Mouse (Mus musculus) CH12.LX (cell line): ENCODE results near the gene Cdsn. TPM values are rescaled to one million over a fixed set of nuclear protein-coding genes. Genes with fewer than 3 reads are reported as not detected.

Experiments
- DNase-seq: peaks from one replicate; pipeline ENCODE4 v3.0.0-alpha.2; 2013; ENCODE audit errors: extremely low read depth
- H3K27ac ChIP-seq: 2 replicates; pipeline ENCODE4 v1.5.1; 2012; ENCODE audit warnings: low read depth, mild to moderate bottlenecking, control low read depth, moderate library complexity; ENCODE audit not compliant: insufficient read depth
- H3K27me3 ChIP-seq: replicated peaks from 2 replicates; pipeline ENCODE3; 2012; ENCODE audit warnings: inconsistent platforms
- H3K36me3 ChIP-seq, 2 experiments: replicated peaks in 1 of 2; 2 replicates each; pipeline versions ENCODE3 to v1.6.1; 2012; ENCODE audit warnings: inconsistent platforms in 1 of 2, low read length in 1 of 2, mild to moderate bottlenecking in 1 of 2, mixed read lengths in 1 of 2, moderate library complexity in 1 of 2; ENCODE audit not compliant: control insufficient read depth in 1 of 2, insufficient read depth in 1 of 2
- H3K4me1 ChIP-seq, 2 experiments: 2 replicates each; pipeline ENCODE4 v1.6.1; 2012; ENCODE audit warnings: inconsistent platforms in 1 of 2, moderate library complexity in 1 of 2; ENCODE audit not compliant: insufficient read depth in 2 of 2, control insufficient read depth in 1 of 2
- H3K4me2 ChIP-seq: 2 replicates; pipeline ENCODE4 v1.6.1; 2012; ENCODE audit warnings: low read depth, mild to moderate bottlenecking, control low read depth; ENCODE audit not compliant: poor library complexity, insufficient read depth, severe bottlenecking
- H3K4me3 ChIP-seq, 3 experiments: fragments of 150-350 bp in 1 of 3; sonication (generic) in 1 of 3; replicated peaks in 1 of 3; 2 replicates each; pipeline versions ENCODE3 to v1.5.1; 2011 to 2012; ENCODE audit warnings: low read depth in 2 of 3, low read length in 2 of 3, mild to moderate bottlenecking in 2 of 3, moderate library complexity in 2 of 3, control low read depth in 1 of 3, improper control_type of control experiment in 1 of 3, inconsistent platforms in 1 of 3, mixed read lengths in 1 of 3; ENCODE audit not compliant: poor library complexity in 1 of 3
- H3K79me2 ChIP-seq: replicated peaks from 2 replicates; pipeline ENCODE4 v1.6.1; 2012; ENCODE audit warnings: mild to moderate bottlenecking, moderate library complexity; ENCODE audit not compliant: control insufficient read depth, poor library complexity, insufficient read depth, severe bottlenecking; ENCODE audit errors: extremely low read depth
- H3K9ac ChIP-seq: 2 replicates; pipeline ENCODE4 v1.6.1; 2012; ENCODE audit warnings: low read depth, mild to moderate bottlenecking, control low read depth, moderate library complexity; ENCODE audit not compliant: insufficient read depth
- H3K9me3 ChIP-seq: replicated peaks from 2 replicates; pipeline ENCODE3; 2012; ENCODE audit warnings: low read length, inconsistent platforms, mixed read lengths
- CTCF ChIP-seq, 2 experiments: IDR thresholded peaks in 1 of 2; conservative IDR thresholded peaks in 1 of 2; 2 replicates each; pipeline ENCODE4 v1.5.1; 2011 to 2012; ENCODE audit warnings: low read depth in 2 of 2, low read length in 2 of 2, improper control_type of control experiment in 1 of 2, inconsistent platforms in 1 of 2, mild to moderate bottlenecking in 1 of 2, moderate library complexity in 1 of 2
- JUN ChIP-seq: IDR thresholded peaks from 2 replicates; pipeline ENCODE4 v1.6.1; 2011; ENCODE audit warnings: low read depth, mild to moderate bottlenecking, low read length, improper control_type of control experiment, moderate library complexity; ENCODE audit not compliant: insufficient read depth
- MAX ChIP-seq: IDR thresholded peaks from 2 replicates; pipeline ENCODE4 v1.6.1; 2011; ENCODE audit warnings: low read length, improper control_type of control experiment
- MAZ ChIP-seq: IDR thresholded peaks from 2 replicates; pipeline ENCODE4 v1.6.1; 2012; ENCODE audit warnings: low read depth, mild to moderate bottlenecking, inconsistent platforms, low read length, improper control_type of control experiment, moderate library complexity
- MXI1 ChIP-seq: IDR thresholded peaks from 2 replicates; pipeline ENCODE4 v1.6.1; 2011; ENCODE audit warnings: mild to moderate bottlenecking, low read depth, low read length, improper control_type of control experiment
- MYC ChIP-seq: IDR thresholded peaks from 2 replicates; pipeline ENCODE4 v1.6.1; 2011; ENCODE audit warnings: low read depth, mild to moderate bottlenecking, improper control_type of control experiment, low read length
- NRF1 ChIP-seq: IDR thresholded peaks from 2 replicates; pipeline ENCODE4 v1.6.1; 2014; ENCODE audit warnings: low read depth, mild to moderate bottlenecking, inconsistent platforms, low read length, improper control_type of control experiment, moderate library complexity
- RAD21 ChIP-seq: IDR thresholded peaks from 2 replicates; pipeline ENCODE4 v1.6.1; 2011; ENCODE audit warnings: low read depth, mild to moderate bottlenecking, low read length, improper control_type of control experiment, moderate library complexity
- SMC3 ChIP-seq: IDR thresholded peaks from 2 replicates; pipeline ENCODE4 v1.6.1; 2011; ENCODE audit warnings: low read depth, low read length, improper control_type of control experiment
- UBTF ChIP-seq: IDR thresholded peaks from 2 replicates; pipeline ENCODE4 v1.6.1; 2012; ENCODE audit warnings: low read depth, mild to moderate bottlenecking, inconsistent platforms, low read length, improper control_type of control experiment, moderate library complexity
- USF2 ChIP-seq: conservative IDR thresholded peaks from 2 replicates; pipeline ENCODE4 v1.6.1; 2011; ENCODE audit warnings: low read depth, low read length, improper control_type of control experiment
- ZNF384 ChIP-seq: IDR thresholded peaks from 2 replicates; pipeline ENCODE4 v1.6.1; 2012; ENCODE audit warnings: low read depth, low read length, improper control_type of control experiment, inconsistent platforms
- dilution Hi-C: fragments of 300-500 bp; cut with MboI; formaldehyde crosslinking; loops from 2 replicates; pipeline ENCODE4 v1.14.3; 2020; ENCODE audit warnings: low sequenced_read_pairs; ENCODE audit not compliant: extremely low pct_unique_long_range_greater_than_20kb, extremely low pct_ligation_motif_present
- in situ Hi-C: fragments of 300-500 bp; cut with MboI; formaldehyde crosslinking; loops from 3 replicates; pipeline ENCODE4 v1.14.3; 2019; ENCODE audit warnings: low sequenced_read_pairs, low pct_ligation_motif_present, low pct_unique_long_range_greater_than_20kb, mixed read lengths
- polyA plus RNA-seq: library from polyadenylated mRNA; unstranded; fragments of >175 nt; gene quantifications from 2 replicates; pipeline ENCODE4 v1.2.1, GENCODE M21; 2012; ENCODE audit warnings: low read depth; ENCODE audit not compliant: insufficient read length
- total RNA-seq, 2 experiments: library from RNA; depleted of rRNA; stranded (reverse); fragments of 300-350 nt in 1 of 2; fragments of >200 nt in 1 of 2; gene quantifications; 2 replicates each; pipeline ENCODE4 v1.2.3; 2012 to 2014

Gene Cdsn
- total and polyA plus RNA-seq, 3 experiments: 0.17 to 1.4 (median 0.76) TPM

- TF ChIP-seq MAZ: no peak
Observed at GRCm38 (mm10) chr17:35578211-35578610, 26.3 kb downstream of the Cdsn start (continued).

- H3K27ac ChIP-seq: no peak overlapping the region
- no peaks in the 10 kb centered on the region for H3K79me2 ChIP-seq
- no peak overlapping the region for H3K4me2 ChIP-seq
- no peaks in the 10 kb centered on the region for H3K36me3 ChIP-seq
- TF ChIP-seq CTCF (conservative IDR thresholded peaks at IDR 0.05 in 1 of 2, IDR thresholded peaks at IDR 0.05 in 1 of 2; ENCODE audit: low read depth in 2 of 2, low read length in 2 of 2): peak; percentile 47 to 61
- TF ChIP-seq MYC: no peak
- TF ChIP-seq RAD21: peak; percentile 30
- TF ChIP-seq USF2: no peak
- TF ChIP-seq JUN: no peak
- no peak for TF ChIP-seq ZNF384
- peaks cover 11% of the 10 kb centered on the region for H3K9me3 ChIP-seq
- dilution Hi-C loops: no loop called here
- DNase-seq: no peak
- in situ Hi-C loops: no loop called here
- H3K4me1 ChIP-seq: peaks cover 0 to 5% of the 10 kb centered on the region in 2 experiments; a peak in 2 of 4 replicates
- H3K27me3 ChIP-seq: peaks cover 12% of the 10 kb centered on the region
- H3K4me3 ChIP-seq: no peak overlapping the region
- H3K9ac ChIP-seq: no peak overlapping the region
Observed at GRCm38 (mm10) chr17:35582900-35583299, 31.0 kb downstream of the Cdsn start.

GRCm38 (mm10) chr17:35584330-35584937, 32.5 kb downstream of the Cdsn start:
- Histone ChIP-seq H3K9ac (no peak overlapping the region), H3K4me3 (no peak overlapping the region), H3K27ac (no peak overlapping the region), H3K4me1 (peaks cover 0 to 5% of the 10 kb centered on the region in 2 experiments; a peak in 2 of 4 replicates), H3K4me2 (peak overlapping the region; percentile 85; the same call in 1 of the 2 replicates), H3K79me2 (no peaks in the 10 kb centered on the region), H3K36me3 (no peaks in the 10 kb centered on the region), H3K27me3 (peaks cover 12% of the 10 kb centered on the region), H3K9me3 (peaks cover 11% of the 10 kb centered on the region)
- peak; percentile 59 for TF ChIP-seq SMC3
- peak; percentile 63 for TF ChIP-seq RAD21
- no peak for TF ChIP-seq MAX
- TF ChIP-seq CTCF (conservative IDR thresholded peaks at IDR 0.05 in 1 of 2, IDR thresholded peaks at IDR 0.05 in 1 of 2; ENCODE audit: low read depth in 2 of 2, low read length in 2 of 2): peak; percentile 83 to 87
- TF ChIP-seq NRF1: no peak
- TF ChIP-seq MXI1: 0 out of 2 replicates have a peak, but pooled peaks have one; percentile 28
- no peak for TF ChIP-seq UBTF
- in situ Hi-C loops (no loop called here), dilution Hi-C loops (no loop called here)
- peak; percentile 75 for DNase-seq
